Mouse (Mus musculus): ENCODE results near the gene Paxbp1. TPM values are rescaled to one million over a fixed set of nuclear protein-coding genes. Genes with fewer than 3 reads are reported as not detected.
"Not testable (repeated sequence)": the region's sequence is repeated elsewhere in the genome, so short reads cannot be mapped to it uniquely, and the experiment has no call there.

Paxbp1 gene
- 105 TPM in 2 replicates for polyA plus RNA-seq (2016; fragmentation: Nextera tagmentation; extraction: Ambion mirVana)

GRCm38 (mm10) chr16:91044270-91045182, at the start of gene Paxbp1:
Paxbp1 (minus strand) TSS chr16:91044543.
- Histone ChIP-seq H3K9ac (peak within 1 kb of the TSS; percentile 96), H3K36me3 (replicated peaks) (peaks cover 12% of the 10 kb centered on the region), H3K9me3 (no peaks in the 10 kb centered on the region), H3K27me3 (0 out of 2 replicates have a peak, but pooled peaks cover 3% of the 10 kb centered on the region), H3K27ac (peak within 1 kb of the TSS; percentile 98), H3K4me1 (peaks cover 13% of the 10 kb centered on the region), H3K4me3 (replicated peaks) (peak within 1 kb of the TSS; percentile 98), H3K4me2 (peak within 1 kb of the TSS; percentile 67)
- 2% methylated on average over 70 of the region's 70 CpGs for WGBS
- peak; percentile 98 for ATAC-seq (ENCODE audit: low FRiP score)

- Histone ChIP-seq H3K36me3 (replicated peaks) (no peaks in the 10 kb centered on the region), H3K9ac (no peak overlapping the region), H3K4me3 (replicated peaks) (no peak overlapping the region), H3K27ac (no peak overlapping the region), H3K4me2 (no peak overlapping the region), H3K27me3 (peaks cover 23% of the 10 kb centered on the region), H3K4me1 (no peaks in the 10 kb centered on the region), H3K9me3 (0 out of 2 replicates have a peak, but pooled peaks cover 7% of the 10 kb centered on the region)
- ATAC-seq (ENCODE audit: low FRiP score) = no peak
- 79% methylated on average over 4 of the region's 4 CpGs for WGBS
Observed at GRCm38 (mm10) chr16:91086642-91087306, 42.4 kb upstream of the Paxbp1 start.

GRCm38 (mm10) chr16:91085239-91085825, 41.0 kb upstream of the Paxbp1 start:
- Histone ChIP-seq H3K9me3 (0 out of 2 replicates have a peak, but pooled peaks cover 7% of the 10 kb centered on the region), H3K4me2 (no peak overlapping the region), H3K4me1 (no peaks in the 10 kb centered on the region), H3K9ac (no peak overlapping the region), H3K36me3 (replicated peaks) (no peaks in the 10 kb centered on the region), H3K27me3 (peaks cover 21% of the 10 kb centered on the region; the same call in 1 of the 2 replicates), H3K27ac (no peak overlapping the region), H3K4me3 (replicated peaks) (no peak overlapping the region)
- 69% methylated on average over 17 of the region's 17 CpGs for WGBS
- ATAC-seq (ENCODE audit: low FRiP score) = no peak

GRCm38 (mm10) chr16:91084307-91085238, 40.2 kb upstream of the Paxbp1 start:
- Histone ChIP-seq H3K36me3 (replicated peaks) (no peaks in the 10 kb centered on the region), H3K4me1 (no peaks in the 10 kb centered on the region), H3K27ac (no peak overlapping the region), H3K9ac (no peak overlapping the region), H3K4me3 (replicated peaks) (no peak overlapping the region), H3K4me2 (no peak overlapping the region), H3K27me3 (peaks cover 29% of the 10 kb centered on the region; the same call in 1 of the 2 replicates), H3K9me3 (0 out of 2 replicates have a peak, but pooled peaks cover 7% of the 10 kb centered on the region)
- 92% methylated on average over 21 of the region's 21 CpGs for WGBS
- no peak for ATAC-seq (ENCODE audit: low FRiP score)

- Histone ChIP-seq H3K9me3 (peaks cover 12% of the 10 kb centered on the region; the same call in 1 of the 2 replicates), H3K36me3 (replicated peaks) (no peaks in the 10 kb centered on the region), H3K27me3 (peaks cover 33% of the 10 kb centered on the region; the same call in 1 of the 2 replicates), H3K4me3 (replicated peaks) (no peak overlapping the region), H3K4me2 (no peak overlapping the region), H3K9ac (no peak overlapping the region), H3K27ac (no peak overlapping the region), H3K4me1 (no peaks in the 10 kb centered on the region)
- WGBS = 65% methylated on average over 4 of the region's 4 CpGs
- no peak for ATAC-seq (ENCODE audit: low FRiP score)
Observed at GRCm38 (mm10) chr16:91083002-91083646, 38.8 kb upstream of the Paxbp1 start.

GRCm38 (mm10) chr16:91081508-91081907, 37.2 kb upstream of the Paxbp1 start:
- H3K9me3 ChIP-seq = peaks cover 12% of the 10 kb centered on the region; the same call in 1 of the 2 replicates
- no peaks in the 10 kb centered on the region for H3K36me3 ChIP-seq (replicated peaks)
- no peak overlapping the region for H3K27ac ChIP-seq
- no peak overlapping the region for H3K4me3 ChIP-seq (replicated peaks)
- ATAC-seq (ENCODE audit: low FRiP score) = peak; percentile 69
- H3K9ac ChIP-seq = no peak overlapping the region
- WGBS = 20% methylated on average over 11 of the region's 12 CpGs
- H3K4me2 ChIP-seq = no peak overlapping the region
- H3K27me3 ChIP-seq = peaks cover 27% of the 10 kb centered on the region; the same call in 1 of the 2 replicates
- no peaks in the 10 kb centered on the region for H3K4me1 ChIP-seq

- 75% methylated on average over 5 of the region's 5 CpGs for WGBS
- no peak overlapping the region for H3K27ac ChIP-seq
Observed at GRCm38 (mm10) chr16:91076180-91076579, 31.8 kb upstream of the Paxbp1 start.

GRCm38 (mm10) chr16:91075423-91075822, 31.1 kb upstream of the Paxbp1 start:
- not testable (repeated sequence) for H3K4me1 ChIP-seq; H3K27ac ChIP-seq; H3K4me3 ChIP-seq (replicated peaks); ATAC-seq (ENCODE audit: low FRiP score); H3K9ac ChIP-seq; H3K4me2 ChIP-seq; H3K9me3 ChIP-seq; H3K36me3 ChIP-seq (replicated peaks)
- 86% methylated on average over 8 of the region's 8 CpGs for WGBS
- peaks cover 20% of the 10 kb centered on the region for H3K27me3 ChIP-seq

More at GRCm38 (mm10) chr16:91076180-91076579, 31.8 kb upstream of the Paxbp1 start:
- H3K36me3 ChIP-seq (replicated peaks) = no peaks in the 10 kb centered on the region
- H3K9ac ChIP-seq = no peak overlapping the region
- no peak overlapping the region for H3K4me2 ChIP-seq
- ATAC-seq (ENCODE audit: low FRiP score) = no peak
- no peak overlapping the region for H3K4me3 ChIP-seq (replicated peaks)
- H3K4me1 ChIP-seq = no peaks in the 10 kb centered on the region
- H3K27me3 ChIP-seq = peaks cover 27% of the 10 kb centered on the region
- peaks cover 6% of the 10 kb centered on the region; the same call in 1 of the 2 replicates for H3K9me3 ChIP-seq

- H3K4me1 ChIP-seq = peaks cover 8% of the 10 kb centered on the region
- ATAC-seq (ENCODE audit: low FRiP score) = peak; percentile 95
- H3K9me3 ChIP-seq = no peaks in the 10 kb centered on the region
- no peak overlapping the region for H3K9ac ChIP-seq
- no peak overlapping the region for H3K27ac ChIP-seq
- H3K27me3 ChIP-seq = peaks cover 8% of the 10 kb centered on the region
- no peak overlapping the region for H3K4me3 ChIP-seq (replicated peaks)
- no peaks in the 10 kb centered on the region for H3K36me3 ChIP-seq (replicated peaks)
- peak overlapping the region; percentile 34 for H3K4me2 ChIP-seq
- 43% methylated on average over 22 of the region's 24 CpGs for WGBS
Observed at GRCm38 (mm10) chr16:91073163-91073892, 29.0 kb upstream of the Paxbp1 start.

GRCm38 (mm10) chr16:91072256-91072655, 27.9 kb upstream of the Paxbp1 start:
- WGBS = 98% methylated on average over 1 of the region's 1 CpGs
- peaks cover 8% of the 10 kb centered on the region for H3K4me1 ChIP-seq
- no peak overlapping the region for H3K27ac ChIP-seq
- ATAC-seq (ENCODE audit: low FRiP score) = no peak
- H3K4me2 ChIP-seq = no peak overlapping the region
- no peak overlapping the region for H3K4me3 ChIP-seq (replicated peaks)
- no peaks in the 10 kb centered on the region for H3K36me3 ChIP-seq (replicated peaks)
- H3K9ac ChIP-seq = no peak overlapping the region
- H3K27me3 ChIP-seq = peaks cover 8% of the 10 kb centered on the region
- no peaks in the 10 kb centered on the region for H3K9me3 ChIP-seq

Measured in forebrain, embryonic 12.5 days (tissue).